Mouse (Mus musculus) heart, adult 9 months (tissue): Measurements from ENCODE around the gene Iqcf5.

Experiments
- DNase-seq, 2 experiments: peaks; one replicate each; pipeline ENCODE4 v3.0.0; 2022; ENCODE audit warnings: low spot score in 2 of 2

The Iqcf5 gene

DNA sequence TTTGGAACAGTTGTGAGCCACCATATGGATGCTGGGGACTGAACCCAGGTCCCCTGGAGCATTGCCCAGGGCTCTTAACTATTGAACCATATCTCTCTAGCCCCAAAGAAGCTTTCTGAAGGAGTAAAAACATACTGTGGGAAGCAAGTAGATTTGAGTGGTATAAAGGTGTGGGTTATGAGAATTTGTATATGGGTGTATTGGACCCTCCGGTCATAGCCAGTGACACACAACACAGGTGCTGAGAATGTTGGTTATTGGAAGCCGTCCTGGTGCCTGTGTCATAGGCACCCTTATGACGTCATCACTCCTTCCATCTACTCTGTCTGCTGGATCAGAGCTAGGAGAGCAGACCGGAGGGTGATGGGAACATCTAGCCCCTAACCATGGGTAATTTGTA is at the start of gene Iqcf5:
TSS of gene Iqcf5 (plus strand) at position 301 of the 400 bp plus-strand sequence.
- DNase-seq: no peak

DNA sequence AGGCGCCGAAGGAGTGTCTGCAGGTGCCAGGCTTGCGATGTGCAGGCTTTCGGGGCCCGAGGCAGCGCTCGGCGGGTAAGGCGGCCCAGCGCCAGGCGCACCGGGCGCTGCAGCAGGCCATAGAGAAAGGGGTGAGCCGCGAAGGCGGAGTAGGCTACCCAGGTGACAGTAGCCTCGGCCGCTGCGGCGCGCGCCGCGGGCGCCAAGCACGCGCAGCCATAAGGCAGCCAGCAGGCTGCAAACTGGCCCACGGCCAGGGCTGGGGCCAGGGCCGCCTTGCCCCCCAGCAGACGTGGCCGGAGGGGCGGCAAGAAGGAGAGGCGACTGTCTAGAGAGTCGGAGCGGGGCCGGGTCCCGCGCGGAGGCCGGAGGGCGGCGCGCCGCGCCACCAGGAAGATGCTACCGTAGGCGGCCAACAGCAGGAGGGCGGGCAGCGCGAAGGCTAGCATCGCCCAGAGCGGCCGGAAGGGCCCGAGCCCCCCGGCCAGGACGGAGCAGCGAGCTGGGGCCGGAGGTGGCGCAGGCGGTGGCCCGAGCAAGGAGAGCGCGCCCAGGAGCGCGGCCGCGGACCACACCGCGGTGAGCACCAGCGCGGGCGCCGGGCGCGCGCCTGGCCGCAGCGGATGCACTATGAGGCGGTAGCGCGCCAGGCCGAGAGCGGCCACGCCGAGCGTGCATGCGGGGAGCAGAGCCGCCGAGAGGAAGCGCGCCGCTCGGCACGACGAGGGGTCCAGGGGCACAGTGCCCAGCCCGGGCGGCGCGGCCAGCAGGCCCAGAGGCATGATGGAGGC is 49.4 kb upstream of the Iqcf5 start:
- no peak for DNase-seq

GRCm38 (mm10) chr9:106465571-106466200 is 48.7 kb upstream of the Iqcf5 start, which contains the start of gene Gpr62:
Gene Gpr62, minus strand, starts transcription at chr9:106465938.
- DNase-seq: no peak

- no peak for DNase-seq
These were observed 47.7 kb upstream of the Iqcf5 start for GRCm38 (mm10) chr9:106466721-106467120.

DNA sequence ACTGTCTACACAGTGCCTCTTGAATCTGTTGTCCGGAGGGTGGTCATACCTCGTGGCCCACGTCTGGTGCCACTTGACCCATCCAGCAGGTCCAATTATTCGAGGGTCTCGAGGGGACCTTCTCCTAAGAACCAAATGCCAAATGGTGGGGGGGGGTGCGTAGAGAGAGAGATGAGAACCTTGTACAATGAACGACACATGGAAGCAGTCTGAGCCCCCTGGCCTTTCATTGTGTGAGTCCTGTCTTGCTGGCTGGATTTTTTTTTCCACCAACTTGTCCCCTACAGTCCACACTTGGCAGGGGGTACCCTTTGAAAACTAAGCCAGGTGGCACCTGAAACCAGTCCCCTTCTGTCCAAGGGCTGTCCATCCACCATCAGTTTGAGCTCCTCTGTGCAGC is 46.6 kb upstream of the Iqcf5 start:
- no peak for DNase-seq

DNA sequence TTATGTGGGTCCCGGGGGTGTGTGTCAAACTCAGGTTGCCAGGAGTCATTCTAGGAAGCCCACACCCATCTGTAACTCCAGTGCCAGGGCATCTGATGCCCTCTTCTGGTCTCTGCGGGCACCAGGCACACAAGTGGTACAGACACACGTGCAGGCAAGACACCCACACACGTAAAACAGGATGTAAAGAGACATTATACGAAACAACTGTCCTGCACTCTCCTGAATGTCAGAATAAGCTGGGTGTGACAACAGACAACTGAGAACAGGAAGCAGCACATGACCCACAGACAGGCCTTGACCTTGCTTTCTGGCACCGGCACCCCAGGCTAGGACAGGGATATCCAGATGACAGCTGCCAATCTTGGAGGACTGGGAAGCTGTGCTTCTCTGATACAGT is 45.1 kb upstream of the Iqcf5 start:
- no peak for DNase-seq

DNA sequence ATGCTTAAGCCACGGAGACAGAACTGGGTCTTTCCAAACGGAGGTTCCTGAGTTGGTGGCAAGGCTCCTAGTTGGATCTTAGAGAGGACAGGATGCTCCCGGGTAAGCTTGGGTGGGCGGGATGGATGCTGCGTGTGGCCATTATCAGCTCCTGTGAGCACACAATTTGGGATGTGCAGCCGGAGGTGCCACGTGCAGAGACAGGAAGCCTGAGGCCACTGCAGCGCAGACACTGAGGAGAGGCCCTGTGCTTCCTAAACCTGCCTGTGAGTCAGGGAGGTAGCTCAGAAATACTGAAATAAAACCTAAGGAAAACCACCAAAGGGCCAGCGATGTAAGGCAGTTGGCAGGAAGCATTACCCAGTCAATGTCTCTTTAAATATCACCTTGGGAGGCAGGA is 44.6 kb upstream of the Iqcf5 start:
- DNase-seq: no peak

- no peak for DNase-seq
These were observed 43.2 kb upstream of the Iqcf5 start for GRCm38 (mm10) chr9:106470991-106471750.

GRCm38 (mm10) chr9:106471892-106472291 is 42.5 kb upstream of the Iqcf5 start:
- DNase-seq: peak; percentile 83 to 88

DNA sequence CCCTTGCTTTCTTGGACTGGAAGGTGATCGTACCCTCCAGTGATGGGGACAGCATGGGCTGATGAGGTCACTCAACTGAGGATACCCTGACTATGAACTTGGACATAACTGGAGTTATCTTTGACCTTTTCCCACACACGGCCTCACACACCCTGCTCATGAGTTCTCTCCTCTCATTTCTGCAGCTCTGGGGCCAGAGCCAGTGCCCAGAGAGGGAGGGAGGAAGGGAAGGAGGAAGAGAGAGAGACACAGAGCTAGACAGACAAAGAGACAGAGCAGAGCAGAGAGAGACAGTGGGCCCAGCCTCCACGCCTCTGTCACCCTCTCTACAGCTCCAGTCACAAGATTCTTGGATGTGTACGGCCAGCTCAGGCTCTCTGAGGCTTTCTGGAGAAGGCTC is 42.1 kb upstream of the Iqcf5 start:
- DNase-seq: no peak

- DNase-seq: peak; percentile 6 to 15
These were observed 41.2 kb upstream of the Iqcf5 start for GRCm38 (mm10) chr9:106473081-106473752.

DNA sequence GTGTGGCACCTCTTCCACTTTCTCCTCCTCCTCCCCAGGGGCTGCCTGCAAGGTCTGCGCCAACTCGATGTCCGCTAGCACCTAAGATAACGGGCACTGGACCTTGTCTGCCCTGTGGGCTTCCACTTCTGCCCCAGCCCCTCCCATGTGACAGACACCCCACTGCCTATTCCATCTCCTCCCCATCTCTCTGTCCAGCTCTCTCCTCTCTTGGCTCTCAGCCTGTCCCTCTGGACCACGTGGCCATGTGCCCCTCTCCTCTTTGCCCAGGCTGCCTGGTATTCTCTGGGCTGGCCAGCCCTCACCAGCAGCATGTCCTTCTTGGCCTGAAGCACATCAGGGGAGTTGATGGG is 40.6 kb upstream of the Iqcf5 start:
- peak; percentile 10 to 28 for DNase-seq

- peak; percentile 69 to 70 for DNase-seq
These were observed 39.9 kb upstream of the Iqcf5 start for GRCm38 (mm10) chr9:106474456-106474855.

- peak; percentile 47 to 53 for DNase-seq
These were observed 39.3 kb upstream of the Iqcf5 start for GRCm38 (mm10) chr9:106475046-106475445.

- DNase-seq: peak in 1 of 2 experiments; percentile 22
These were observed 38.7 kb upstream of the Iqcf5 start, which contains the start of gene Rrp9 for GRCm38 (mm10) chr9:106475663-106476001. Gene Rrp9, plus strand, starts transcription at chr9:106475963.

- DNase-seq: peak; percentile 79 to 82
These were observed 38.1 kb upstream of the Iqcf5 start for GRCm38 (mm10) chr9:106476002-106476923.

DNA sequence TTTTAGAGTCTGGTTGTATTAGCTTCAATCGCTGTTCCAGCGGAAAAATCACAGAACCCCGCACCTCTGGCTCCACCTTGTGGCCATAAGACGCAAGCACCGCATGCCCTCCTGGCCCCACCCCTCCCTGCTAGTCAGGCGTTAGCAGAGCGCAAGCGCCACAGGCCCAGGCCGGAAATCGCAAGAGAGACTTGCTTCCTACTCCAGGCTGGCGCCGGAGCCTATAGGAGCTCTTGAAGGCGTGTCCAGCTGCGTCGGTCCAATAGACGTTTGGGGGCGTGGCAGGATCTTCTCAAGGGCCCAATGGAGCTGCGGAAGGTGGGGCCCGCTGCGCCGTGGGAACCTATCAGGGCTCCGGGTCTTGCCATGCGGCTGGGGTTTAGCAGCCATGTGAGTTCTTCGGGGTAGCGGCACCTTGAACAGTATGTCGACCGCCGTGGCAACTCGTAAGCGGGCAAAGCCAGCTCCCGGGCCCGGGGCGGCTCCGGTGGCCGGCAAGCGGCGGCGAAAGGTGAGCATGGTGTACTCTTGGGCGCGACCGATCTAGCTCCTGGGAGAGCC is 37.4 kb upstream of the Iqcf5 start, which contains the start of gene Parp3:
TSS of gene Parp3 (minus strand) at position 26 of the 561 bp plus-strand sequence.
- peak; percentile 100 for DNase-seq

DNA sequence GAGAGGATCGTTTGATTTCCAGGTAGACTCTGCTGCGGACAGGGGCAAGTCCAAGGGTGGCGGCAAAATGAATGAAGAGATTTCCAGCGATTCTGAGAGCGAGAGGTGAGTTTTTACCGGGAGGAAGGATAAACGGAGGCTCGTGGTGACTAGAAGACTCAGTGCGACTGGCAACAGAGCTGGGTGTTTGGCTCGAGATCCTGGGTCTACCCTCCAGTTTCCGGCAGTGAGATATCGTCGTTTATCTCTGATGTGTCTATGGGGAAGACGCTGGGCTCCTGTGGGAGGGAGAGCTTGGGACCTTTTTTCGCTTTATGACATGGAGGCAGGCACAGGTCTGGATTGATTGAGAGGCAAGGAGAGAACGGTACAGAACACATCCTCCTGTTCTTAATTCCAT is 36.7 kb upstream of the Iqcf5 start:
- peak in 1 of 2 experiments; percentile 11 for DNase-seq

DNA sequence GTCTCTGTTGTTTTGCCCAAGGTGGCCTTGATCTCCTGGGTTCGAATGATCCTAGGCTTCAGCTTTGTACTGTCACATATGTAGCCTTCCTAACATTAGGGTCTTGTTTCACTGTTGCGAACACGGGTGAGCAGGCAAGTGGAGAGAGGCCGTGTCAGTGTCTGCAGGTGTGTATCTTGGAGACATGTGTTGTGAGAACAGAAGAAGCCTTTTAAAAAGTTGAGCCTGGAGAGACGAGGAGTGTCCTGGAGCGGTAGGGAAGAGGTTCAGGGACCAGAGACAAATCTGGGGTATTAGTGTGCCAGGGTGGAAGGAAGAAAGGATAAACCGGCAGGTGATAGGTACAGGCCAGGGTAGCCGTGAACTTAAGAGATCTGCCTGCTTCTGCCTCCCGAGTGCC is 36.3 kb upstream of the Iqcf5 start:
- peak; percentile 0 for DNase-seq

DNA sequence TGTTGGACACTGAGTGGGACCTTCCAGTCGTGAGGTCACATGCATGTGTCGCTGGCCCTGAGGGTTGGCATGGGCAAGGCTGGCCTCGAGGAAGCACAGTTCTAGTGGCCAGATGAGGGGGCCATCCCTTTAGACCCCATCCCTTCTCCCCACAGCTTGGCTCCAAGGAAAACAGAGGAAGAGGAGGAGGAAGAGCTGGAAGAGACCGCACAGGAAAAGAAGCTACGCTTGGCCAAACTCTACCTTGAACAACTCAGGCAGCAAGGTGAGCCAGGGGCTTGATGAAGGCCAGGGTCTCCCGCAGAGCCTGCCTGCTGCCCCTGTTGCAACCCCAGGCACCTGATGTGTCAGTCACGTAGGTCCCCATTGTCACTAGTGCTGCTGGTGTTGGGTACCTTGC is 33.8 kb upstream of the Iqcf5 start:
- peak in 1 of 2 experiments; percentile 0 for DNase-seq
